Mouse (Mus musculus) lung, embryonic 14.5 days (tissue): ENCODE measurements around the gene Marcks. TPM values are rescaled to one million over a fixed set of nuclear protein-coding genes. Genes with fewer than 3 reads are reported as not detected.

ENCODE experiments used
- ATAC-seq: fragments of 200-750 bp; cut with Nextera tagmentation; 2 replicates; pipeline ENCODE4 v1.8.0; 2017; ENCODE audit warnings: mild to moderate bottlenecking, moderate TSS enrichment, moderate library complexity; ENCODE audit not compliant: insufficient read depth
- DNase-seq: peaks from one replicate; pipeline ENCODE4 v3.0.0-alpha.2; 2015
- H3K27ac ChIP-seq: fragments of 300-500 bp; sonication (generic); 2 replicates; pipeline ENCODE4 v1.5.1; 2014; ENCODE audit warnings: low read depth, mild to moderate bottlenecking, moderate library complexity
- H3K27me3 ChIP-seq: fragments of 300-500 bp; sonication (generic); 2 replicates; pipeline ENCODE4 v1.6.1; 2014; ENCODE audit warnings: low read length, control low read depth; ENCODE audit not compliant: insufficient read depth
- H3K36me3 ChIP-seq: fragments of 300-500 bp; sonication (generic); 2 replicates; pipeline ENCODE4 v1.6.1; 2014; ENCODE audit warnings: control low read depth; ENCODE audit not compliant: insufficient read depth
- H3K4me1 ChIP-seq: fragments of 300-500 bp; sonication (generic); 2 replicates; pipeline ENCODE4 v1.6.1; 2014; ENCODE audit warnings: antibody characterized with exemption, control low read depth; ENCODE audit not compliant: insufficient read depth
- H3K4me2 ChIP-seq: fragments of 300-500 bp; sonication (generic); 2 replicates; pipeline ENCODE4 v1.6.1; 2014; ENCODE audit warnings: mild to moderate bottlenecking
- H3K4me3 ChIP-seq: fragments of 300-500 bp; sonication (generic); 2 replicates; pipeline ENCODE4 v1.5.1; 2014; ENCODE audit warnings: low read depth, low read length
- H3K9ac ChIP-seq: fragments of 300-500 bp; sonication (generic); 2 replicates; pipeline ENCODE4 v1.6.1; 2014
- H3K9me3 ChIP-seq: fragments of 300-500 bp; sonication (generic); 2 replicates; pipeline ENCODE4 v1.6.1; 2016; ENCODE audit warnings: low read depth, low read length, control low read depth
- CTCF ChIP-seq: IDR thresholded peaks from 2 replicates; pipeline ENCODE4 v1.5.1; 2016; ENCODE audit warnings: antibody characterized with exemption, low read depth
- WGBS: fragments of 180-500 bp; shearing (Covaris S2); extraction: QIAGEN DNeasy Blood & Tissue Kit; methylation state at CpG from one replicate; pipeline ENCODE4 v1.1.7; 2014; 5-methylcytosine and 5-hydroxymethylcytosine counted together
- polyA plus RNA-seq: library from polyadenylated mRNA; unstranded; fragments of >200 nt; fragmentation: Nextera tagmentation; extraction: Ambion mirVana; gene quantifications from 2 replicates; pipeline ENCODE4 v1.2.1, GENCODE M21; 2014

The Marcks gene
- polyA plus RNA-seq, 1 experiment from 2014 or later = 162 TPM

DNA sequence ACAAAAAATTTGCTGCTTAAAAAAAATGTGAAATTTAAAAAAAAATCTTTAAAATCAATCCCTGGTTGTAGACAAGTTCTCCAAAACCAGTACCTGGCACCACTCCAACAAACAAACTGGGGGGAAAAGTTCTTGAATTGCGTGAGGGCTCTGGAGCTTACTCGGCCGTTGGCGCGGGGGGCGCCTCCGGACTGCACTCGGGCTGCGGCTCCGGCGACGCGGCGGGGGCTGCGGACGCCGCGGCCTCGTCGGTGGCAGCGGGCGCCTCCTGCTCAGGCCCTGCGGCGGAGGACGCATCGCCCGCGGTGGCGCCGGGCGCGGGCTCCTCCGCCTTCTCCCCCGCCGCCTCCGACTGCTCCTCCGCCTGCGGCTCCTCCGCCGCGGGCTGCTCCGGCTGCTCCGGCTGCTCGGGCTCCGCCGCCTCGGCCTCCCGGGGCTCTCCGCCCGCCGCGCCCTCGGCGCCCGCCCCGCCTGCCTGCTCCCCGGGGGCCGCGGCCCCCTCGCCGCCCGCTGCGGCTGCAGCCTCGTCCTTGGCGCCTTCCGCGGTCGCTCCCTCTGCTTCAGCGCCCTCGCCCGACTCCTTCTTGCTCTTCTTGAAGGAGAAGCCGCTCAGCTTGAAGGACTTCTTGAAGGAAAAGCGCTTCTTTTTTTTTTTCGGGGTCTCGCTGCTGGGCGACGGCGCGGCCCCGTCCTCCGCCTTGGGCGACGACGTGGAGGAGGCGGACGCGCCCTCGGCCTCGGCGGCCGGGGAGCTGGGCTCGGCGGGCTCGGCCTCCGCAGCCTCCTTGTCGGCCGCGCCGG lies 2.6 kb downstream of the Marcks start:
- peaks cover 42% of the 10 kb centered on the region for H3K36me3 ChIP-seq
- H3K27me3 ChIP-seq = no peaks in the 10 kb centered on the region
- no peaks in the 10 kb centered on the region for H3K9me3 ChIP-seq
- TF ChIP-seq CTCF = no peak
- peaks cover 4% of the 10 kb centered on the region for H3K4me1 ChIP-seq
- peak overlapping the region; percentile 99 for H3K9ac ChIP-seq
- ATAC-seq (no peak), DNase-seq (peak; percentile 83)
- WGBS = under 1% methylated on average over 79 of the region's 99 CpGs
- peak overlapping the region; percentile 98 for H3K27ac ChIP-seq
- peak overlapping the region; percentile 72 for H3K4me2 ChIP-seq
- peak overlapping the region; percentile 76 for H3K4me3 ChIP-seq

GRCm38 (mm10) chr10:37133876-37134708 lies 4.6 kb downstream of the Marcks start:
- no peak overlapping the region for H3K27ac ChIP-seq
- 80% methylated on average over 4 of the region's 4 CpGs for WGBS
- DNase-seq (peak; percentile 56), ATAC-seq (no peak)
- H3K9me3 ChIP-seq = no peaks in the 10 kb centered on the region
- H3K4me2 ChIP-seq = peak overlapping the region; percentile 72
- no peak for TF ChIP-seq CTCF
- peaks cover 42% of the 10 kb centered on the region for H3K36me3 ChIP-seq
- no peak overlapping the region for H3K9ac ChIP-seq
- H3K4me3 ChIP-seq = peak overlapping the region; percentile 76; the same call in 1 of the 2 replicates
- H3K27me3 ChIP-seq = no peaks in the 10 kb centered on the region
- H3K4me1 ChIP-seq = peaks cover 4% of the 10 kb centered on the region

DNA sequence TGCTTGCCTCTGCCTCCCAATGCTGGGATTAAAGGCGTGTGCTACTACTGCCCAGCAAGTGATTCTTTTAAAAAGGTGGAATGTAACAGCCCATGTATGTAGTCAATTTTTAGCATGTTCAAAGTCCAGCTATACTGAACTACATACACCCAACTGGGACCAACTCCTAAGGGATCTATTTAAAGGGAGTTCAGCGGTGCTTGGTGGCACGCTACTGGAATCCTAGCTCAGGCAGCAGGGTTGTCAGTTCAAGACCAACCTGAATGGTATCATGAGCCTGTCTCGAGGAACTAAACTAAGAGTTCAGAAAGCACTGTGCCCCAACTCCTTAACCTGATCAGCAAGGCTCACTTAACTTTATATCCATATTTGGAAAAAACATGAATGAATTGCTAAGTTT lies 6.0 kb downstream of the Marcks start:
- peaks cover 42% of the 10 kb centered on the region for H3K36me3 ChIP-seq
- no peaks in the 10 kb centered on the region for H3K9me3 ChIP-seq
- no peak overlapping the region for H3K4me3 ChIP-seq
- TF ChIP-seq CTCF = no peak
- ATAC-seq = no peak
- no peaks in the 10 kb centered on the region for H3K27me3 ChIP-seq
- WGBS = 94% methylated on average over 4 of the region's 4 CpGs
- no peak for DNase-seq
- H3K4me2 ChIP-seq = no peak overlapping the region
- H3K9ac ChIP-seq = no peak overlapping the region
- H3K27ac ChIP-seq = no peak overlapping the region
- peaks cover 4% of the 10 kb centered on the region for H3K4me1 ChIP-seq

DNA sequence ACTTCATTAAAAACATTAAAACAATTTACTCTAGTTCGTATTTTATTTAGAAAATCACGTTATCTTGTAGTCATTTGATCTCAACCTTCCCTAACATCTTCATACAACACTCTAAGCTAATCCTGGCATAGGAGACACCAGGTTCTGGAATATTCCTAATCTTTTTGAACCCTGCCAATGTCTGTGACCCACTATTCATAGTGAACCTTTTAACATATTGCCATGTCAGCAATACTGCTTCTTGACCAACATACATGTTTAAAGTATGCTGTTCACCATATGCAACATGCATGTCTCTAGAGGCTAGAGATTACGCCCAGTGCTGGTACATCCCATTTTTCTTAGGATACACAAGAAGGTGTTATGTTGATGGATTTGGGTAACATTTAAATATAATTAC lies 9.1 kb downstream of the Marcks start:
- 60% methylated on average over 3 of the region's 3 CpGs for WGBS
- H3K36me3 ChIP-seq = peaks cover 22% of the 10 kb centered on the region

GRCm38 (mm10) chr10:37115329-37115728 lies 23.4 kb downstream of the Marcks start:
- H3K4me3 ChIP-seq = no peak overlapping the region
- H3K36me3 ChIP-seq = no peaks in the 10 kb centered on the region
- no peak overlapping the region for H3K9ac ChIP-seq
- H3K9me3 ChIP-seq = no peaks in the 10 kb centered on the region
- no peak overlapping the region for H3K4me2 ChIP-seq
- DNase-seq (no peak), ATAC-seq (no peak)
- no peak overlapping the region for H3K27ac ChIP-seq
- no peak for TF ChIP-seq CTCF
- no peaks in the 10 kb centered on the region for H3K4me1 ChIP-seq
- 71% methylated on average over 2 of the region's 2 CpGs for WGBS
- H3K27me3 ChIP-seq = no peaks in the 10 kb centered on the region

More for the DNA sequence above, 9.1 kb downstream of the Marcks start:
- H3K27ac ChIP-seq = no peak overlapping the region
- no peaks in the 10 kb centered on the region for H3K9me3 ChIP-seq
- ATAC-seq (no peak), DNase-seq (no peak)
- TF ChIP-seq CTCF = no peak
- H3K27me3 ChIP-seq = no peaks in the 10 kb centered on the region
- no peak overlapping the region for H3K4me2 ChIP-seq
- no peak overlapping the region for H3K9ac ChIP-seq
- no peak overlapping the region for H3K4me3 ChIP-seq
- peaks cover under 1% of the 10 kb centered on the region; the same call in 1 of the 2 replicates for H3K4me1 ChIP-seq

DNA sequence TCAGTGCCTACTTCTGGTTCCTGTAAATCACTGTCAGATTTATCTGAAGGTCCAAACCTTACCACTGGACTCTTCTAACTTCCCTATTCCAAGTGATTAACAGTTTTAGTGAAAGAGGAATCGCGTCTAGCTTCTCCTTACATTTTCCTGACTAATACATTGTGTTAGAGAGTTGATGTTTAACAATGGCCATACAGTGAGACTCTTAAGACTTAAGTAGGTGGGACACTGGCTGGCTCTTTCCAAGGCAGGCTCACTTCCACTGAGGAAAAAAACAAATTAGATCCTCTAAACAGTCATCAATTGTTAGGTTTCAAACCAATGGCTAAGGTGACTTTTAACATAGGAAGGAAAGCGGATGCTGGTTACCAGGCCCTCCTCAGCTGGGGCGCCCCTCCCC lies 25.9 kb downstream of the Marcks start:
- no peak overlapping the region for H3K4me3 ChIP-seq
- H3K9me3 ChIP-seq = no peaks in the 10 kb centered on the region
- H3K9ac ChIP-seq = no peak overlapping the region
- no peaks in the 10 kb centered on the region for H3K36me3 ChIP-seq
- ATAC-seq (no peak), DNase-seq (no peak)
- H3K27me3 ChIP-seq = no peaks in the 10 kb centered on the region
- no peak for TF ChIP-seq CTCF
- no peaks in the 10 kb centered on the region for H3K4me1 ChIP-seq
- H3K27ac ChIP-seq = no peak overlapping the region
- no peak overlapping the region for H3K4me2 ChIP-seq
- 68% methylated on average over 4 of the region's 4 CpGs for WGBS

DNA sequence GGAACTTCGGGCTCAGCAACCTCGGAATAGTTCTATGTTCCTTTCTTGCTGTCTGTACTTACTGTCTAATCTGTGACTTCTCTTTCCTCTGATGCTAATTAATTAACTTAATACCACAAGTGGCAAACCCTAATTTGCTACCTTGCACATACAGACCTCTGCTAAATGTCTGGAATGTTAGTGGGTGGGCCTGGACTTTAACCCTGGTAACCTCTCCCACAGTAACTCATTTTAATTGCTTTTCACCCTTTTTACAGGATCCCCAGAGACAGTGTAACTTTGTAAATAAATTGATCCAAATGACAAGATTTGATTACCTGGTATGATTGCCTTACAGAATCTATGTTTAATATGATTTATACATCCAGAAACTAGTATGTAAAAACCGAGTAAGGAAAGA lies 26.4 kb downstream of the Marcks start:
- no peak overlapping the region for H3K9ac ChIP-seq
- no peak overlapping the region for H3K27ac ChIP-seq
- no peak for DNase-seq
- H3K4me1 ChIP-seq = no peaks in the 10 kb centered on the region
- H3K4me3 ChIP-seq = no peak overlapping the region
- H3K9me3 ChIP-seq = no peaks in the 10 kb centered on the region
- no peak for TF ChIP-seq CTCF
- no peak for ATAC-seq
- H3K4me2 ChIP-seq = no peak overlapping the region
- WGBS = 65% methylated on average over 3 of the region's 3 CpGs
- no peaks in the 10 kb centered on the region for H3K36me3 ChIP-seq
- H3K27me3 ChIP-seq = no peaks in the 10 kb centered on the region
